ENCODE assay signal across 26 mouse cellular contexts in the genomic region with DNA sequence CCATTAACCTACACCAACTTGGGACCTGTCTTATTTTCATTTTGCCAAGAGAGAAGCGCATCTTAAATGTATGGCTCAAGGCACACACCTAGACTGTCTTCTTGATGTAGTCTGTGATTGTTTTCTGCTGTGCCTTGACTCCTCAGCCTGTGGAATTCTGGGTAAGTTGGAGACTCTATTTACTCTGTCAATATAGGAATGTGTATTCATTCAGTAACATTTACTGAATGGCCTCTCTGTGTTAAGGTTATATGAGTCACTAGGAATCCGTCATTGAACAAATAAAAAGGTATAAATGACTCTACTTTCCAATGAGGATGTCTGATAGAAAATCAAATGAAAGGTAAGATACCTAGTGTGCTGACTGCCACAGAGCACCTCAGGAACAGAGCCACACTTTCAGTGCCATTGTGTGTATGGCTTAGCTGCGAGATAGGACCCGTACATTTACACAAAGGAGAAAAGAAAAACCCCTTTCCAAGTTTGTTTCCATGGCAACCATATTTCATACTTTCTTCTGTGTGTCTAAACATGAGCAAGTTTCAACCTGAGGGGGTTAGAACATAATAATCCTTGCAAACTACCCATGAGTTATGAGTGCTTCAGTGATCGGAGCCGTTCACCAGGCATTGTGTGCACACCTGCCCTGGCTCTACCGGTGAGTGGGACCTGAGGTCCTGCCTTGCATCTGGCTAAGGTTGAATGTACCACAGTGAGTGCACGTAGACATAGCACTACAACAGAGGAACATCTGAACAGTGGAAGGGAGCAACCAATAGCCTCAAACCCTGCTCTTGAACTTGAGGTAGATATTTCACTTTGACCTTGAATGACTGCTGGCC. TPM values are rescaled to one million over a fixed set of nuclear protein-coding genes. Genes with fewer than 3 reads are reported as not detected.
DNase-seq lines count a peak whose midpoint lies in the region; ATAC-seq and TF ChIP-seq lines count a peak whose summit lies in the region.
"Had no signal": no experiment of that assay in that cellular context is flagged by ENCODE, and none has a peak within 500 bp of the region (broad histone marks: within the 10 kb centered on the region; RNA-seq: fewer than 3 reads in every experiment).

No protein-coding gene starts in this region.

- 87% methylated on average over 8 of the region's 8 CpGs for WGBS in heart, embryonic 12.5 days
- WGBS in midbrain, embryonic 14.5 days: 89% methylated on average over 8 of the region's 8 CpGs
- WGBS in midbrain, embryonic 13.5 days: 92% methylated on average over 8 of the region's 8 CpGs
- WGBS in intestine, postnatal 0 days: 72% methylated on average over 8 of the region's 8 CpGs
- 61% methylated on average over 8 of the region's 8 CpGs for WGBS in stomach, embryonic 16.5 days

- no peak for ATAC-seq in heart, embryonic 12.5 days (ENCODE audit: insufficient number of reproducible peaks, low FRiP score)
- no peak for ATAC-seq in midbrain, embryonic 14.5 days (ENCODE audit: low FRiP score, low TSS enrichment)
- no peak for ATAC-seq in midbrain, embryonic 13.5 days
- ATAC-seq in intestine, postnatal 0 days: 0 out of 2 replicates have a peak, but pooled peaks have one; percentile 25
- peak; percentile 91 for ATAC-seq in stomach, embryonic 16.5 days (ENCODE audit: insufficient read depth, low FRiP score)
- ATAC-seq: forebrain, embryonic 15.5 days; Patski had no signal

- H3K9me3 ChIP-seq in heart, embryonic 12.5 days (replicated peaks): no peaks in the 10 kb centered on the region
- no peaks in the 10 kb centered on the region for H3K9me3 ChIP-seq in midbrain, embryonic 14.5 days (ENCODE audit: control insufficient read depth, low read length)
- H3K9me3 ChIP-seq in midbrain, embryonic 13.5 days: 0 out of 2 replicates have a peak, but pooled peaks cover 4% of the 10 kb centered on the region
- no peaks in the 10 kb centered on the region for H3K9me3 ChIP-seq in intestine, postnatal 0 days (ENCODE audit: control insufficient read depth)
- H3K9me3 ChIP-seq in stomach, embryonic 16.5 days (replicated peaks; ENCODE audit: control insufficient read depth, low read length): no peaks in the 10 kb centered on the region
- H3K9me3 ChIP-seq: forebrain, embryonic 15.5 days; G1E; heart, embryonic 15.5 days; limb, embryonic 15.5 days; neural tube, embryonic 12.5 days had no signal

- DNase-seq in heart, adult 11 months: peak; percentile 12
- DNase-seq in midbrain, embryonic 14.5 days: peak; percentile 39
- DNase-seq in frontal cortex, postnatal 36 days (ENCODE audit: low spot score in 2 of 2): no peak
- DNase-seq: adrenal gland, postnatal 36 days; B cell, adult 2 months; cerebellum, adult 11 months; cerebellum, postnatal 10 days; gastrocnemius, postnatal 25 days; heart, postnatal 36 days; kidney, adult 11 months; lung, postnatal 4 days; right cerebral cortex, postnatal 14 days; thymus, postnatal 36 days had no signal

- H3K4me3 ChIP-seq in heart, embryonic 12.5 days: no peak overlapping the region
- no peak overlapping the region for H3K4me3 ChIP-seq in midbrain, embryonic 14.5 days (replicated peaks; ENCODE audit: low read depth, low read length)
- H3K4me3 ChIP-seq in midbrain, embryonic 13.5 days (replicated peaks): no peak overlapping the region
- no peak overlapping the region for H3K4me3 ChIP-seq in intestine, postnatal 0 days (ENCODE audit: low read depth, low read length)
- H3K4me3 ChIP-seq in stomach, embryonic 16.5 days (replicated peaks; ENCODE audit: low read length): no peak overlapping the region
- H3K4me3 ChIP-seq: forebrain, embryonic 15.5 days; heart, embryonic 15.5 days; left cerebral cortex, adult 2 months; limb, embryonic 15.5 days; neural tube, embryonic 12.5 days had no signal

- H3K4me1 ChIP-seq in heart, embryonic 12.5 days (replicated peaks): no peaks in the 10 kb centered on the region
- no peaks in the 10 kb centered on the region for H3K4me1 ChIP-seq in midbrain, embryonic 14.5 days (ENCODE audit: control insufficient read depth, insufficient read depth, low read length)
- H3K4me1 ChIP-seq in midbrain, embryonic 13.5 days (replicated peaks): 0 out of 2 replicates have a peak, but pooled peaks cover 3% of the 10 kb centered on the region
- no peaks in the 10 kb centered on the region for H3K4me1 ChIP-seq in intestine, postnatal 0 days (replicated peaks; ENCODE audit: control insufficient read depth, insufficient read depth, low read length)
- no peaks in the 10 kb centered on the region for H3K4me1 ChIP-seq in stomach, embryonic 16.5 days (ENCODE audit: control insufficient read depth, insufficient read depth, low read length)
- H3K4me1 ChIP-seq: forebrain, embryonic 15.5 days; heart, embryonic 15.5 days; limb, embryonic 15.5 days had no signal

- TF ChIP-seq CTCF in intestine, postnatal 0 days (IDR thresholded peaks at IDR 0.05; ENCODE audit: low read depth): no peak

- no peak overlapping the region for H3K27ac ChIP-seq in heart, embryonic 12.5 days (ENCODE audit: poor library complexity, severe bottlenecking)
- no peak overlapping the region for H3K27ac ChIP-seq in midbrain, embryonic 14.5 days (replicated peaks; ENCODE audit: low read depth, low read length)
- H3K27ac ChIP-seq in midbrain, embryonic 13.5 days: no peak overlapping the region
- H3K27ac ChIP-seq in intestine, postnatal 0 days (ENCODE audit: low read depth, low read length): no peak overlapping the region
- H3K27ac ChIP-seq in stomach, embryonic 16.5 days (ENCODE audit: low read length): peak overlapping the region; percentile 87
- H3K27ac ChIP-seq: forebrain, embryonic 15.5 days; heart, embryonic 15.5 days; hindbrain, embryonic 14.5 days; left cerebral cortex, adult 2 months; limb, embryonic 15.5 days; liver, embryonic 14.5 days; neural tube, embryonic 12.5 days had no signal

- H3K36me3 ChIP-seq in heart, embryonic 12.5 days: no peaks in the 10 kb centered on the region
- H3K36me3 ChIP-seq in midbrain, embryonic 14.5 days (ENCODE audit: control insufficient read depth, insufficient read depth, low read length): no peaks in the 10 kb centered on the region
- H3K36me3 ChIP-seq in midbrain, embryonic 13.5 days: no peaks in the 10 kb centered on the region
- H3K36me3 ChIP-seq in intestine, postnatal 0 days (ENCODE audit: control insufficient read depth, insufficient read depth): no peaks in the 10 kb centered on the region
- no peaks in the 10 kb centered on the region for H3K36me3 ChIP-seq in stomach, embryonic 16.5 days (ENCODE audit: control insufficient read depth, insufficient read depth, low read length)
- H3K36me3 ChIP-seq: forebrain, embryonic 15.5 days; G1E; heart, embryonic 15.5 days; limb, embryonic 15.5 days; neural tube, embryonic 12.5 days had no signal

- no peaks in the 10 kb centered on the region for H3K27me3 ChIP-seq in heart, embryonic 12.5 days (replicated peaks)
- H3K27me3 ChIP-seq in midbrain, embryonic 14.5 days (ENCODE audit: control insufficient read depth, insufficient read depth, low read length): no peaks in the 10 kb centered on the region
- no peaks in the 10 kb centered on the region for H3K27me3 ChIP-seq in midbrain, embryonic 13.5 days
- no peaks in the 10 kb centered on the region for H3K27me3 ChIP-seq in intestine, postnatal 0 days (replicated peaks; ENCODE audit: control insufficient read depth, insufficient read depth, low read length)
- no peaks in the 10 kb centered on the region for H3K27me3 ChIP-seq in stomach, embryonic 16.5 days (ENCODE audit: control insufficient read depth, insufficient read depth, low read length)
- H3K27me3 ChIP-seq: forebrain, embryonic 15.5 days; heart, embryonic 15.5 days; limb, embryonic 15.5 days; neural tube, embryonic 12.5 days; Patski had no signal

- H3K9ac ChIP-seq in heart, embryonic 12.5 days: no peak overlapping the region
- no peak overlapping the region for H3K9ac ChIP-seq in midbrain, embryonic 14.5 days (replicated peaks; ENCODE audit: low read length)
- H3K9ac ChIP-seq in midbrain, embryonic 13.5 days (replicated peaks): no peak overlapping the region
- H3K9ac ChIP-seq in intestine, postnatal 0 days (ENCODE audit: low read depth, low read length): no peak overlapping the region
- H3K9ac ChIP-seq in stomach, embryonic 16.5 days (ENCODE audit: low read length): no peak overlapping the region
- H3K9ac ChIP-seq: forebrain, embryonic 15.5 days; heart, embryonic 15.5 days; hindbrain, embryonic 14.5 days; limb, embryonic 15.5 days; liver, embryonic 14.5 days; neural tube, embryonic 12.5 days had no signal

- no peak overlapping the region for H3K4me2 ChIP-seq in heart, embryonic 12.5 days
- no peak overlapping the region for H3K4me2 ChIP-seq in midbrain, embryonic 14.5 days (ENCODE audit: low read length)
- H3K4me2 ChIP-seq in midbrain, embryonic 13.5 days (replicated peaks): no peak overlapping the region
- H3K4me2 ChIP-seq in intestine, postnatal 0 days (replicated peaks; ENCODE audit: low read depth): no peak overlapping the region
- H3K4me2 ChIP-seq in stomach, embryonic 16.5 days (ENCODE audit: low read depth, low read length): no peak overlapping the region
- H3K4me2 ChIP-seq: forebrain, embryonic 15.5 days; heart, embryonic 15.5 days; hindbrain, embryonic 14.5 days; limb, embryonic 15.5 days; neural tube, embryonic 12.5 days had no signal

RNA-seq across cellular contexts. Expression of a gene that starts 35.2 kb away (rescaled TPM):
- polyA plus RNA-seq in heart, embryonic 12.5 days (2016; fragmentation: Nextera tagmentation; extraction: Ambion mirVana): 98.7 and 99.8 TPM in 2 replicates
- 35.9 and 39.6 TPM in 2 replicates for polyA plus RNA-seq in midbrain, embryonic 14.5 days (2014; fragmentation: Nextera tagmentation; extraction: Ambion mirVana)
- 33.5 and 62.4 TPM in 2 replicates for polyA plus RNA-seq in midbrain, embryonic 13.5 days (2015; fragmentation: Nextera tagmentation; extraction: Ambion mirVana)
- 3.2 and 3.6 TPM in 2 replicates for polyA plus RNA-seq in intestine, postnatal 0 days (2015; fragmentation: Nextera tagmentation; extraction: Ambion mirVana)
- 17.8 and 18.1 TPM in 2 replicates for polyA plus RNA-seq in stomach, embryonic 16.5 days (2015; fragmentation: Nextera tagmentation; extraction: Ambion mirVana)
- polyA plus RNA-seq: G1E had no signal

Comparison
In these comparisons a context has a peak if more than half of its experiments do, and no peak if none do; other contexts are left out.
1. DNase-seq: peak in heart, adult 11 months (single experiment) and midbrain, embryonic 14.5 days (single experiment); none in frontal cortex, postnatal 36 days (0 of 2).
2. ATAC-seq: peak in intestine, postnatal 0 days (single experiment) and stomach, embryonic 16.5 days (single experiment); none in heart, embryonic 12.5 days (single experiment), midbrain, embryonic 14.5 days (single experiment) and midbrain, embryonic 13.5 days (single experiment).